Mouse (Mus musculus): ENCODE data around the gene Gm44511. TPM values are rescaled to one million over a fixed set of nuclear protein-coding genes. Genes with fewer than 3 reads are reported as not detected.

The Gm44511 gene
- total and polyA plus RNA-seq, 3 experiments: not detected

- no peak overlapping the region for H3K4me3 ChIP-seq (ENCODE audit: control insufficient read depth in 1 of 2, insufficient read depth in 1 of 2, low read depth in 2 of 2, low read length in 2 of 2)
- H3K9me3 ChIP-seq (replicated peaks; ENCODE audit: insufficient read depth, low read length): no peaks in the 10 kb centered on the region
- no peak overlapping the region for H3K9ac ChIP-seq (ENCODE audit: control insufficient read depth, low read depth, low read length, poor library complexity, severe bottlenecking)
- H3K36me3 ChIP-seq (ENCODE audit: control insufficient read depth in 1 of 2, insufficient read depth in 2 of 2, low read length in 2 of 2): no peaks in the 10 kb centered on the region
- no peak for TF ChIP-seq EP300 (IDR thresholded peaks at IDR 0.05; ENCODE audit: low read depth in 1 of 2, low read length in 2 of 2)
- no peak for TF ChIP-seq CHD1 (IDR thresholded peaks at IDR 0.05; ENCODE audit: low read depth, low read length)
- no peak for TF ChIP-seq UBTF (IDR thresholded peaks at IDR 0.05; ENCODE audit: borderline replicate concordance, insufficient read depth, low read depth, low read length)
- TF ChIP-seq POLR2AphosphoS2 (IDR thresholded peaks at IDR 0.05; ENCODE audit: low read length): no peak
- TF ChIP-seq GATA1 (IDR thresholded peaks at IDR 0.05; ENCODE audit: low read depth, low read length): no peak
- H3K27me3 ChIP-seq (ENCODE audit: control insufficient read depth in 1 of 2, insufficient read depth in 2 of 2, low read length in 2 of 2): no peaks in the 10 kb centered on the region; a peak in 1 of 4 replicates
- H3K27ac ChIP-seq (ENCODE audit: control insufficient read depth, low read depth, low read length): no peak overlapping the region
- H3K4me1 ChIP-seq (ENCODE audit: control insufficient read depth in 1 of 2, insufficient read depth in 2 of 2, low read length in 2 of 2): no peaks in the 10 kb centered on the region
- DNase-seq (ENCODE audit: low read depth, low spot score): no peak
- no peaks in the 10 kb centered on the region for H3K79me2 ChIP-seq (ENCODE audit: control insufficient read depth, insufficient read depth, low read length, poor library complexity)
Observed at GRCm38 (mm10) chr6:128826781-128827180, 666 bp upstream of the Gm44511 start.

GRCm38 (mm10) chr6:128818083-128818802, 7.9 kb downstream of the Gm44511 start:
- Histone ChIP-seq H3K79me2 (ENCODE audit: control insufficient read depth, insufficient read depth, low read length, poor library complexity) (no peaks in the 10 kb centered on the region), H3K27me3 (ENCODE audit: control insufficient read depth in 1 of 2, insufficient read depth in 2 of 2, low read length in 2 of 2) (no peaks in the 10 kb centered on the region), H3K27ac (ENCODE audit: control insufficient read depth, low read depth, low read length) (no peak overlapping the region), H3K4me3 (ENCODE audit: control insufficient read depth in 1 of 2, insufficient read depth in 1 of 2, low read depth in 2 of 2, low read length in 2 of 2) (no peak overlapping the region), H3K36me3 (ENCODE audit: control insufficient read depth in 1 of 2, insufficient read depth in 2 of 2, low read length in 2 of 2) (no peaks in the 10 kb centered on the region), H3K9me3 (replicated peaks; ENCODE audit: insufficient read depth, low read length) (no peaks in the 10 kb centered on the region), H3K4me1 (ENCODE audit: control insufficient read depth in 1 of 2, insufficient read depth in 2 of 2, low read length in 2 of 2) (no peaks in the 10 kb centered on the region), H3K9ac (ENCODE audit: control insufficient read depth, low read depth, low read length, poor library complexity, severe bottlenecking) (no peak overlapping the region)
- no peak for DNase-seq (ENCODE audit: low read depth, low spot score)
- TF ChIP-seq HCFC1 (IDR thresholded peaks at IDR 0.05; ENCODE audit: low read depth, low read length) (no peak), TAL1 (IDR thresholded peaks at IDR 0.05; ENCODE audit: low read length) (no peak), MAX (IDR thresholded peaks at IDR 0.05; ENCODE audit: low read length) (no peak), MYC (IDR thresholded peaks at IDR 0.05; ENCODE audit: low read depth, low read length) (no peak), TBP (IDR thresholded peaks at IDR 0.05; ENCODE audit: low read depth, low read length) (no peak), MEF2A (IDR thresholded peaks at IDR 0.05; ENCODE audit: extremely low read depth, insufficient replicate concordance, low read depth, low read length, poor library complexity, severe bottlenecking) (no peak), ZNF384 (IDR thresholded peaks at IDR 0.05; ENCODE audit: low read depth, low read length) (no peak), SMC3 (IDR thresholded peaks at IDR 0.05; ENCODE audit: low read depth, low read length) (no peak), RAD21 (IDR thresholded peaks at IDR 0.05; ENCODE audit: low read depth, low read length) (no peak)

DNA sequence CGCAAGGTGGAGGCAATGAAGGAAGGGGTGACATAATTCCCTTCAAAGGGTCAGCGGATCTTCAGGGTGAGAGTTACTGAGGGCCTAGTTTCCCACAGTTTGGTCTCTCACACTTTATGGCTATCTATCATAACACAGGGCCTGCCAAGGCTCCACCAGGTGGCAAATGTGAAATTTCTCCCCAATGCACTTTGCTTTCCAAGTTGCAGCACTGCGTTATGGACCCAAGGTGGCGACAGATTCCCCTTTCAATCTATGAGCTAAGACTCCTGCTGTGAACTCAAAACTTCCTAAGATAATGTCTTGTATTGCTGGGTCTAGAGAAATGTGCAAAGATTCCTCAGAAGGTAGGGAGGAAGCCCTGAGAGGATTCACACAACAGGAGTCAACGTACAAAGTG, 17.6 kb downstream of the Gm44511 start:
- Histone ChIP-seq H3K27me3 (ENCODE audit: control insufficient read depth in 1 of 2, insufficient read depth in 2 of 2, low read length in 2 of 2) (no peaks in the 10 kb centered on the region), H3K9ac (ENCODE audit: control insufficient read depth, low read depth, low read length, poor library complexity, severe bottlenecking) (no peak overlapping the region), H3K4me3 (ENCODE audit: control insufficient read depth in 1 of 2, insufficient read depth in 1 of 2, low read depth in 2 of 2, low read length in 2 of 2) (no peak overlapping the region), H3K79me2 (ENCODE audit: control insufficient read depth, insufficient read depth, low read length, poor library complexity) (no peaks in the 10 kb centered on the region), H3K4me1 (ENCODE audit: control insufficient read depth in 1 of 2, insufficient read depth in 2 of 2, low read length in 2 of 2) (peaks cover 2 to 5% of the 10 kb centered on the region in 2 experiments; a peak in 2 of 4 replicates), H3K36me3 (ENCODE audit: control insufficient read depth in 1 of 2, insufficient read depth in 2 of 2, low read length in 2 of 2) (no peaks in the 10 kb centered on the region), H3K9me3 (replicated peaks; ENCODE audit: insufficient read depth, low read length) (no peaks in the 10 kb centered on the region), H3K27ac (ENCODE audit: control insufficient read depth, low read depth, low read length) (no peak overlapping the region)
- no peak for TF ChIP-seq NELFE (IDR thresholded peaks at IDR 0.05; ENCODE audit: low read depth, low read length)
- TF ChIP-seq ETS1 (IDR thresholded peaks at IDR 0.05; ENCODE audit: low read depth, low read length): no peak
- no peak for TF ChIP-seq MEF2A (IDR thresholded peaks at IDR 0.05; ENCODE audit: extremely low read depth, insufficient replicate concordance, low read depth, low read length, poor library complexity, severe bottlenecking)
- no peak for TF ChIP-seq GATA1 (IDR thresholded peaks at IDR 0.05; ENCODE audit: low read depth, low read length)
- no peak for TF ChIP-seq RCOR1 (IDR thresholded peaks at IDR 0.05; ENCODE audit: low read depth, low read length)
- TF ChIP-seq RAD21 (IDR thresholded peaks at IDR 0.05; ENCODE audit: low read depth, low read length): peak; percentile 25
- TF ChIP-seq POLR2A (IDR thresholded peaks at IDR 0.05; ENCODE audit: control insufficient read depth in 1 of 2, insufficient read depth in 1 of 2, low read depth in 1 of 2, low read length in 2 of 2, poor library complexity in 1 of 2): no peak
- no peak for TF ChIP-seq SIN3A (IDR thresholded peaks at IDR 0.05; ENCODE audit: low read length)
- no peak for TF ChIP-seq BHLHE40 (IDR thresholded peaks at IDR 0.05; ENCODE audit: borderline replicate concordance, low read depth, low read length)
- no peak for TF ChIP-seq MYB (IDR thresholded peaks at IDR 0.05; ENCODE audit: low read depth, low read length)
- no peak for TF ChIP-seq E2F4 (IDR thresholded peaks at IDR 0.05; ENCODE audit: borderline replicate concordance, low read depth, low read length)
- no peak for TF ChIP-seq UBTF (IDR thresholded peaks at IDR 0.05; ENCODE audit: borderline replicate concordance, insufficient read depth, low read depth, low read length)
- TF ChIP-seq EP300 (IDR thresholded peaks at IDR 0.05; ENCODE audit: low read depth in 1 of 2, low read length in 2 of 2): no peak
- TF ChIP-seq CTCF (IDR thresholded peaks at IDR 0.05 in 2 of 3, conservative IDR thresholded peaks at IDR 0.05 in 1 of 3; ENCODE audit: control insufficient read depth in 1 of 3, insufficient read depth in 1 of 3, low read depth in 2 of 3, low read length in 3 of 3, poor library complexity in 1 of 3, severe bottlenecking in 1 of 3): peak in 2 of 3 experiments; percentile 17 to 59; a peak in 3 of 6 replicates
- TF ChIP-seq SMC3 (IDR thresholded peaks at IDR 0.05; ENCODE audit: low read depth, low read length): peak; percentile 47
- peak; percentile 43 for DNase-seq (ENCODE audit: low read depth, low spot score)
